Mouse (Mus musculus) small intestine, adult 10 weeks (tissue): ENCODE results near the gene Mc1r. TPM values are rescaled to one million over a fixed set of nuclear protein-coding genes. Genes with fewer than 3 reads are reported as not detected.

ENCODE experiments used
- polyA plus RNA-seq: library from polyadenylated mRNA; stranded (reverse); fragments of 350-450 nt; fragmentation: Illumina TruSeq; extraction: RNeasy Lipid Tissue Mini Kit (QIAGEN cat#74804); gene quantifications from one replicate; pipeline ENCODE4 v1.2.3, GENCODE M21; 2014; ENCODE audit warnings: low replicate concordance

The Mc1r gene
- not detected for polyA plus RNA-seq

DNA sequence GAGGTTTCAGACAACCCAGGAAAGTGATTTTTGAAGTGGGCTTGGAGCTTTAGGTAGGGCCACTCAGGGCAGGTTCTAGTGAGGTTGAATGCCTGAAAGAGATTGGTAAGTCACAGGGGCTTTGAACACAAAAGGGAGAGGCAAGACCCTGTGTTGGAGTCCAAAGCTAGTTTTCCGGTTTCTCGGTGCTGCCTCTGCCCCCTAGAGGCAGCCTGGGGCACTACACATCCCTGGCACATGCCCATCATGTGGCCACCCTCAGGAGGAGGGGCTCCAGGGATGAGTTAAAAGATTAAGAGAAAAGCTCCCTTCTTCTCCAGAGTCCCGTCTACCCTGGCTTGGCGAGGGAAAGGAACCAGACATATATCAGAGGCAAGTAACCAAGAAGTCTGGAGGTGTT lies at the start of gene Mc1r:
Mc1r (plus strand) TSS at position 322 of the 400 bp plus-strand sequence.

DNA sequence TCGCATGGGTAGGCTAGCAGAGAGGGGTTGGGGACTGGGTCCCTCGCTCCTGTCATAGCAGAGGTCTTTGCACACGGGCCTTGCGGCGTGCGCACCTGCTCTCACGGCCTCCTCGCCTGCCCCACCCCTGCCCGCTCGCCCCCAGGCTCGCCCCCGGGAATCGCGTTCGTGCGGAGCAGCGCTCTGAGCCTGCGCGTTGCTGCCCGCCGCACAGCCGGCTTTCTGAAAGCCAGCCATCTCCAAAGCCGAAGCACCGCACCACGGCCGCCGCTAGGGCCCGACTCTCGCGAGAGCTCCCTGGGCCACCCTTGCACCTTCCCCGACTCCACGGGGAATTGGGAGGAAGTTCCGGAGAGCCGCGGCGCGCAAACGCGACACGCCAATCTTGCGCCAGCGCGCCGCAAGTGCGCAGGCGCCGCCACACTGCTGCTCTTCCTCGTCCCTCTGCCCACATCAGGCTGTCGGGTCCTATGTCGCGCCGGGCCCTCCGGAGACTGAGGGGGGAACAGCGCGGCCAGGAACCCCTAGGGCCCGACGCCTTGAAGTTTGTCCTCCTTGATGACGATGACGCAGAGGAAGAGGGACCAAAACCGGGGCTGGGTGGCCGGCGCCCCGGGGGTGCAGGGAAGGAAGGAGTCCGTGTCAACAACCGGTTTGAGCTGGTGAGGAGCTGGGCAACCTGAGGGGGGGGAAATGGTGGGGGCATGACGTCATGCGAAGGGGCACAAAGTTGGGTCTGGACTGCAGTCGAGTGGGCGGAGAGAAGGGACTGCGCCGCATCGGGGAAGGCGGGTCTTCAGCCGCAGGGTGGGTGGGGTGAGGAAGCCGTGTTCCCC lies 33.3 kb upstream of the Mc1r start, which contains the start of gene Tcf25:
Tcf25 (plus strand) TSS at position 351 of the 836 bp plus-strand sequence.

DNA sequence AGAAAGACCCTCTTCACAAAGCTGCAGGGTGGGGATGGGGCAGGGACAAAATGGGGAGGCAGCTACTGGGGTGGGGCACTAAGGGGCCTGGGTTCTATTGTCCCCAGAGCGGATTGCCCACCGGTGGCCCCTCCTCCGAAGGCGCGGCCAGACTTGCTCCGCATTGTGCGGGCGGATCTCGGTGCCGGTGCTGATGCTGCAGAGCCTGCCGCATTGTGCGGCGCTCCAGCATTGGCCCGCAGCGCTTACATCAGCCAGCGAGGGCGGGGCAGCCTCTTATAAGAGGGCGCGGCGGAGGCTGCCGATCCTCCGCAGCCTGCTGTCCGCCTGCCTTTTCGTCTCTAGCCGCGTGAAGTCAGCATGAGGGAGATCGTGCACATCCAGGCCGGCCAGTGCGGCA lies 4.3 kb downstream of the Mc1r start, which contains the start of gene Tubb3:
Tubb3 (plus strand) TSS at position 179 of the 400 bp plus-strand sequence.

DNA sequence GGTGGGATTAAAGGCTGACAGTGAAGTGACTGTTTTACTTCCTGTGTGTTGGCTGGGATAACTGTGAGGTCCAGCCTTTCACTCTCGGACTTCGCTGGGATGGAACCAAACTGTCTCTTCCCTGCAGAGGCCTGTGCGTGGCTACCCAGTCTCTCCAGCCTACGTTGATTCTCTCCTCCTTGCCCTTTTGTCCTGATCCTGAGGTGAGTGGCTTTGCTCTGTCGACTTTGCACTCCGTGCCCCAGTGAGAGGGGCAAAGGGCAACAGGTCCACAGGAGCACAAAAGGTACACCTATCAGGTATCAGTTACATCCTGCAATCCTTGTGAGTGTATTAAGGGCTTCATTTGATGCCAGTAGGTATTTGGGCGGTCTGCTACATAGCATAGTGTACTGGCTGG lies 16.5 kb downstream of the Mc1r start, which contains the start of gene Def8:
Def8 (plus strand) TSS at position 87 of the 400 bp plus-strand sequence.

Other genes starting within 250 kb of the Mc1r start
- gene Sult5a1, start 248.8 kb upstream of the Mc1r start, polyA plus RNA-seq: not detected
- 22.8 TPM for gene Dpep1, start 220.9 kb upstream of the Mc1r start, polyA plus RNA-seq
- 4.3 TPM for gene Chmp1a, start 194.3 kb upstream of the Mc1r start, polyA plus RNA-seq
- not detected for gene Spata33, start 194.3 kb upstream of the Mc1r start, polyA plus RNA-seq
- 1.6 TPM for gene Cdk10, start 182.3 kb upstream of the Mc1r start, polyA plus RNA-seq
- gene Spata2l, start 170.9 kb upstream of the Mc1r start, polyA plus RNA-seq: not detected
- gene Zfp276, start 152.9 kb upstream of the Mc1r start, polyA plus RNA-seq: 1.4 TPM
- gene Vps9d1, start 152.8 kb upstream of the Mc1r start, polyA plus RNA-seq: 0.89 TPM
- gene Fanca, start 88.5 kb upstream of the Mc1r start, polyA plus RNA-seq: 0.89 TPM
- 0.26 TPM for gene Spire2, start 74.4 kb upstream of the Mc1r start, polyA plus RNA-seq
- 128 TPM for gene Tcf25, start 33.4 kb upstream of the Mc1r start, polyA plus RNA-seq
- gene Tubb3, start 4.3 kb downstream of the Mc1r start, polyA plus RNA-seq: 0.30 TPM
- 1.8 TPM for gene Def8, start 16.4 kb downstream of the Mc1r start, polyA plus RNA-seq
- gene Afg3l1, start 70.8 kb downstream of the Mc1r start, polyA plus RNA-seq: 3.5 TPM
- gene Dbndd1, start 108.4 kb downstream of the Mc1r start, polyA plus RNA-seq: not detected
- gene Gas8, start 111.7 kb downstream of the Mc1r start, polyA plus RNA-seq: 0.48 TPM
- gene Rhou, start 246.8 kb downstream of the Mc1r start, polyA plus RNA-seq: 26.2 TPM